Mouse (Mus musculus) MEL (cell line): Measurements from ENCODE around the gene Rad9b. TPM values are rescaled to one million over a fixed set of nuclear protein-coding genes. Genes with fewer than 3 reads are reported as not detected.
"Not testable (repeated sequence)": the region's sequence is repeated elsewhere in the genome, so short reads cannot be mapped to it uniquely, and the experiment has no call there.

Source experiments
- DNase-seq: peaks from one replicate; pipeline ENCODE4 v3.0.0; 2011; ENCODE audit warnings: low read depth, low spot score
- H3K27ac ChIP-seq: 2 replicates; pipeline ENCODE4 v1.5.1; 2012; ENCODE audit warnings: low read depth, mild to moderate bottlenecking, control low read depth, low read length, moderate library complexity; ENCODE audit not compliant: control insufficient read depth
- H3K27me3 ChIP-seq, 2 experiments: fragments of 150-350 bp in 1 of 2; sonication (generic) in 1 of 2; 2 replicates each; pipeline ENCODE4 v1.6.1; 2012; ENCODE audit warnings: low read length in 2 of 2, mild to moderate bottlenecking in 2 of 2, improper control_type of control experiment in 1 of 2, moderate library complexity in 1 of 2; ENCODE audit not compliant: insufficient read depth in 2 of 2, control insufficient read depth in 1 of 2
- H3K36me3 ChIP-seq, 2 experiments: 2 replicates each; pipeline ENCODE4 v1.6.1; 2012 to 2014; ENCODE audit warnings: low read length in 2 of 2, improper control_type of control experiment in 1 of 2, inconsistent platforms in 1 of 2, mild to moderate bottlenecking in 1 of 2; ENCODE audit not compliant: insufficient read depth in 2 of 2, control insufficient read depth in 1 of 2
- H3K4me1 ChIP-seq, 2 experiments: fragments of 150-350 bp in 1 of 2; sonication (generic) in 1 of 2; 2 replicates each; pipeline ENCODE4 v1.6.1; 2012; ENCODE audit warnings: low read length in 2 of 2, improper control_type of control experiment in 1 of 2, mild to moderate bottlenecking in 1 of 2; ENCODE audit not compliant: insufficient read depth in 2 of 2, control insufficient read depth in 1 of 2
- H3K4me3 ChIP-seq, 2 experiments: fragments of 150-350 bp in 1 of 2; sonication (generic) in 1 of 2; 2 replicates each; pipeline ENCODE4 v1.5.1; 2012; ENCODE audit warnings: low read depth in 2 of 2, low read length in 2 of 2, mild to moderate bottlenecking in 2 of 2, moderate library complexity in 2 of 2, control low read depth in 1 of 2, improper control_type of control experiment in 1 of 2; ENCODE audit not compliant: control insufficient read depth in 1 of 2, insufficient read depth in 1 of 2
- H3K79me2 ChIP-seq: 2 replicates; pipeline ENCODE4 v1.6.1; 2012; ENCODE audit warnings: mild to moderate bottlenecking, low read length, moderate library complexity; ENCODE audit not compliant: control insufficient read depth, poor library complexity, insufficient read depth
- H3K9ac ChIP-seq: 2 replicates; pipeline ENCODE4 v1.6.1; 2012; ENCODE audit warnings: low read depth, mild to moderate bottlenecking, control low read depth, low read length, moderate library complexity; ENCODE audit not compliant: control insufficient read depth, poor library complexity, severe bottlenecking
- H3K9me3 ChIP-seq: fragments of 150-350 bp; sonication (generic); replicated peaks from 2 replicates; pipeline ENCODE4 v1.6.1; 2012; ENCODE audit warnings: mild to moderate bottlenecking, low read length, improper control_type of control experiment, moderate library complexity; ENCODE audit not compliant: insufficient read depth
- CHD1 ChIP-seq: IDR thresholded peaks from 2 replicates; pipeline ENCODE4 v1.6.1; 2012; ENCODE audit warnings: low read depth, mild to moderate bottlenecking, inconsistent platforms, low read length, improper control_type of control experiment
- ELF1 ChIP-seq: IDR thresholded peaks from 2 replicates; pipeline ENCODE4 v1.6.1; 2014; ENCODE audit warnings: low read depth, mild to moderate bottlenecking, inconsistent platforms, low read length, improper control_type of control experiment, moderate library complexity
- EP300 ChIP-seq, 2 experiments: IDR thresholded peaks; 2 replicates each; pipeline ENCODE4 v1.6.1; 2011; ENCODE audit warnings: improper control_type of control experiment in 2 of 2, low read length in 2 of 2, low read depth in 1 of 2, mild to moderate bottlenecking in 1 of 2
- ETS1 ChIP-seq: IDR thresholded peaks from 2 replicates; pipeline ENCODE4 v1.6.1; 2012; ENCODE audit warnings: low read depth, mild to moderate bottlenecking, inconsistent platforms, low read length, improper control_type of control experiment, moderate library complexity
- GABPA ChIP-seq: IDR thresholded peaks from 2 replicates; pipeline ENCODE4 v1.6.1; 2012; ENCODE audit warnings: low read depth, mild to moderate bottlenecking, inconsistent platforms, low read length, improper control_type of control experiment, moderate library complexity
- HCFC1 ChIP-seq: IDR thresholded peaks from 2 replicates; pipeline ENCODE4 v1.6.1; 2012; ENCODE audit warnings: low read depth, mild to moderate bottlenecking, inconsistent platforms, low read length, improper control_type of control experiment, moderate library complexity
- JUND ChIP-seq: IDR thresholded peaks from 2 replicates; pipeline ENCODE4 v1.6.1; 2011; ENCODE audit warnings: low read depth, mild to moderate bottlenecking, improper control_type of control experiment, low read length
- KAT2A ChIP-seq: conservative IDR thresholded peaks from 2 replicates; pipeline ENCODE4 v1.6.1; 2012; ENCODE audit warnings: low read depth, low read length, improper control_type of control experiment, inconsistent platforms
- MXI1 ChIP-seq: IDR thresholded peaks from 2 replicates; pipeline ENCODE4 v1.6.1; 2011; ENCODE audit warnings: mild to moderate bottlenecking, low read depth, low read length, improper control_type of control experiment
- NRF1 ChIP-seq: IDR thresholded peaks from 2 replicates; pipeline ENCODE4 v1.6.1; 2014; ENCODE audit warnings: low read depth, mild to moderate bottlenecking, inconsistent platforms, low read length, improper control_type of control experiment, moderate library complexity; ENCODE audit not compliant: poor library complexity, insufficient read depth, severe bottlenecking
- POLR2AphosphoS5 ChIP-seq: IDR thresholded peaks from 2 replicates; pipeline ENCODE4 v1.6.1; 2012; ENCODE audit warnings: low read depth, borderline replicate concordance, mild to moderate bottlenecking, inconsistent platforms, low read length, moderate library complexity, mixed read lengths
- RCOR1 ChIP-seq: IDR thresholded peaks from 2 replicates; pipeline ENCODE4 v1.6.1; 2012; ENCODE audit warnings: low read depth, mild to moderate bottlenecking, inconsistent platforms, low read length, improper control_type of control experiment
- SIN3A ChIP-seq: IDR thresholded peaks from 2 replicates; pipeline ENCODE4 v1.6.1; 2012; ENCODE audit warnings: low read length, improper control_type of control experiment, inconsistent platforms
- TBP ChIP-seq: IDR thresholded peaks from 2 replicates; pipeline ENCODE4 v1.8.0; 2011; ENCODE audit warnings: low read depth, low read length, improper control_type of control experiment
- TCF12 ChIP-seq: IDR thresholded peaks from 2 replicates; pipeline ENCODE4 v1.6.1; 2014; ENCODE audit warnings: low read depth, mild to moderate bottlenecking, inconsistent platforms, low read length, improper control_type of control experiment, moderate library complexity
- USF1 ChIP-seq: IDR thresholded peaks from 2 replicates; pipeline ENCODE4 v1.6.1; 2014; ENCODE audit warnings: low read depth, mild to moderate bottlenecking, inconsistent platforms, low read length, improper control_type of control experiment, moderate library complexity
- ZNF384 ChIP-seq: IDR thresholded peaks from 2 replicates; pipeline ENCODE4 v1.6.1; 2012; ENCODE audit warnings: low read depth, mild to moderate bottlenecking, inconsistent platforms, low read length, improper control_type of control experiment
- polyA plus RNA-seq, 2 experiments: library from polyadenylated mRNA; stranded (reverse) in 1 of 2; unstranded in 1 of 2; fragments of >175 nt in 1 of 2; fragments of >200 nt in 1 of 2; gene quantifications; 2 replicates each; pipeline versions ENCODE4 v1.2.1 to v1.2.4; 2012; ENCODE audit warnings: low replicate concordance in 2 of 2, low read depth in 1 of 2; ENCODE audit not compliant: insufficient read length in 2 of 2, insufficient read depth in 1 of 2, missing spikeins in 1 of 2
- total RNA-seq: library from RNA; depleted of rRNA; stranded (reverse); fragments of 300-350 nt; gene quantifications from 2 replicates; pipeline ENCODE4 v1.2.3, GENCODE M21; 2012

Rad9b gene
- total and polyA plus RNA-seq, 3 experiments, result 9.1 to 11.1 TPM; not detected in 1

DNA sequence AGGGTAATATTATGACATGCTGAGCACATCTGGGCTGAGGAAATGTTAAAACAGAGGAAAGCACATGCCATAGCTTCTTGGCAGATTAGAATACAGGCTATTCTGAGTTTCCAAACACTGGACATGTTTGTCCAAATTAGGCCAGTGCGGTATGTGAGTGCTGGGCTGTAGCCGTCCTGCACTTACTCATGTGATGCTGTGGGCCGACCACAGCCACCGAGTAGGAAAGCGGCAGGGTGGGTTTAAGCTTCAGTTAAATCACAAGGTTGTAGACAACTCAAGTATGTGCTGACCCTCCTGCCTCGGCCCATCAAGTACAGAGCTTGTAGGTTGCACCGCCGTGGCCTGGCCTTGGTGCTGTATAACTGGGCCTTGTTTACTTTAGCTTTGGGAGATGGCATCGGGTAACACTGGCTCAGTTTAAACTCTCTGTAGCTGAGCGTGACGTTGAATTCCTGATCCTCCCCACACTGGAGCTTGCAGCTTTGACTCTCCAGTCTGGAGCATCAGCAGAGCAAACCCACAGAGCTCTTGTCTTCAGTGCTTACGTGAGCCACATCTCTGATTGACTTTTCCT lies 33.7 kb downstream of the Rad9b start:
- no peak overlapping the region for H3K27ac ChIP-seq
- peaks cover 3 to 8% of the 10 kb centered on the region in 2 experiments; a peak in 3 of 4 replicates for H3K36me3 ChIP-seq
- H3K4me1 ChIP-seq, result peaks cover 0 to 4% of the 10 kb centered on the region in 2 experiments; a peak in 1 of 4 replicates
- H3K27me3 ChIP-seq, result no peaks in the 10 kb centered on the region
- no peak for TF ChIP-seq USF1
- TF ChIP-seq, all 39 proteins: peak for 0
- Histone ChIP-seq H3K79me2 (no peaks in the 10 kb centered on the region), H3K9ac (no peak overlapping the region), H3K4me3 (no peak overlapping the region), H3K9me3 (no peaks in the 10 kb centered on the region)
- no peak for DNase-seq

DNA sequence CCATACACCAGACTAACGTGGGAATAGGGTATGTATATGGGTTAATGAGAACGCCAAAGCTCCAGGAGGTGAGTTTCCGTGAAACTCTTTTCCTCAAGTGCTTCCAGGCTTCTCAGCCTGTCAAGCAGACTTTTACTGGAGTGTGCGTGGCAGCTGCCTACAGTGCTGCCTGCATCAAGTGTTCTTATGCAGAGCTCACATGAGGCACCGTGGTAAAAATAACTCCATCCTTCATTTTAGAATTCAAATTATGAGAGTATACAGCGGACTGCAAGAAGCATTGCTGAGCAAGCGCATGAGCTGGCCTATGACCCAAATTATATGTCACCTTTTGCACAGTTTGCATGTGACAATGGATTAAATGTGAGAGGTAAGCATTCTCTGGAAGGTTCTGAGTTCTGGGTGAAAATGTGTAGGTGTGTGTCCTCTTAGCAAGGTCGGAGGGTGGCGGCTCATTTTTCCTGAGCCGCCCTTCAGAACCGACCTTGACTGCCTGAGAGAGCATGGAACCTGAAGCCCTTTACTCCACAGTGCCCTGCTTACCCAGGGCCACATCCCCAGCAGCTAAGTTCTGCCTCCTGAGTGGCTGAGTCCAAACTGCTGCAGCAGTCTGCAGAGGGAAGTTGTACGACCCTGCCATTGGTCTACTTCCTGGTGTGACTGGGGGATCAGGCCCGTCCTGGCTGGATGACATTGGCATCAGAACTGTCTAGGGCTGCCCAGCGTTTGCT lies 34.4 kb downstream of the Rad9b start:
- Histone ChIP-seq H3K79me2 (no peaks in the 10 kb centered on the region), H3K27me3 (no peaks in the 10 kb centered on the region), H3K9me3 (no peaks in the 10 kb centered on the region), H3K36me3 (peaks cover 5 to 8% of the 10 kb centered on the region in 2 experiments; a peak in 3 of 4 replicates), H3K9ac (no peak overlapping the region), H3K4me1 (peaks cover 0 to 7% of the 10 kb centered on the region in 2 experiments; a peak in 2 of 4 replicates), H3K27ac (no peak overlapping the region), H3K4me3 (no peak overlapping the region)
- DNase-seq, result no peak
- TF ChIP-seq ELF1 (no peak), SIN3A (no peak), KAT2A (no peak), MXI1 (no peak), ZNF384 (no peak), TBP (no peak), JUND (no peak), POLR2AphosphoS5 (no peak), CHD1 (no peak), GABPA (no peak), RCOR1 (no peak), ETS1 (no peak), TCF12 (no peak), NRF1 (no peak), EP300 (IDR thresholded peaks at IDR 0.05; ENCODE audit: low read depth in 1 of 2, low read length in 2 of 2) (no peak), HCFC1 (no peak)

DNA sequence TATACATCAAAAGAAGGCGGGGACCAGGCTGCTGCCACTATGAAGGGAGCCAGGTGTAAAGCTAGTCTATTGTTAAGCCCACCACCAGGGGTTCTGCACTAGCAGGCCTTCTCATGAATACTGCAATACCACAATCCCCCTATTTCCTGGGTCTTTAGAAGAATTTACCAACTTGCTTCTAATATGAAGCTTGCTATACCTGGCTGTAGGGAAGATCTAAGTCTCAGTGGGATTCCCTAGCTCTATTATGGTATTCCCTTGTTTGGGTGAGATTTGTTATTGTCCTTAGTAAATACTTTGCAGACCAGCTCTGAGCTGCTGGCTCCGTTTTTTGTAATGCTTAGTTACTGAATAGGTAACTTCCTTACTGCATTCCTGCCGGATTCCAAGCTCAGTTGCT lies 35.1 kb downstream of the Rad9b start:
- not testable (repeated sequence) for H3K9ac ChIP-seq, DNase-seq, H3K27ac ChIP-seq, H3K9me3 ChIP-seq, H3K4me3 ChIP-seq, H3K79me2 ChIP-seq, H3K36me3 ChIP-seq, H3K4me1 ChIP-seq, H3K27me3 ChIP-seq
